Mouse (Mus musculus): ENCODE results near the gene Nptn.

- TF ChIP-seq POLR2A (IDR thresholded peaks at IDR 0.05; ENCODE audit: insufficient read length, low read depth) (no peak), MAX (IDR thresholded peaks at IDR 0.05; ENCODE audit: low read depth) (no peak), USF1 (IDR thresholded peaks at IDR 0.05; ENCODE audit: low read depth) (no peak), POLR2AphosphoS2 (IDR thresholded peaks at IDR 0.05; ENCODE audit: insufficient read length, low read depth) (no peak), MYOG (IDR thresholded peaks at IDR 0.05; ENCODE audit: control insufficient read depth in 1 of 3, insufficient read depth in 1 of 3, insufficient read length in 2 of 3, low read depth in 2 of 3) (no peak), TCF12 (IDR thresholded peaks at IDR 0.05; ENCODE audit: insufficient read depth, poor library complexity, severe bottlenecking) (no peak), E2F4 (IDR thresholded peaks at IDR 0.05; ENCODE audit: insufficient read depth) (no peak), CEBPB (IDR thresholded peaks at IDR 0.05; ENCODE audit: insufficient read depth, poor library complexity, severe bottlenecking) (no peak), MYOD1 (IDR thresholded peaks at IDR 0.05; ENCODE audit: control insufficient read depth in 1 of 3, insufficient read length in 2 of 3, low read depth in 2 of 3) (no peak), REST (IDR thresholded peaks at IDR 0.05; ENCODE audit: insufficient read depth, insufficient read length) (no peak), SRF (IDR thresholded peaks at IDR 0.05; ENCODE audit: control insufficient read depth, insufficient read length, low read depth) (no peak), TCF3 (IDR thresholded peaks at IDR 0.05; ENCODE audit: insufficient read length, low read depth) (no peak)
These were observed 74.8 kb downstream of the Nptn start for GRCm38 (mm10) chr9:58656824-58657223.

Measured in myocyte (in vitro differentiated cells).